Mouse (Mus musculus) cerebellum, adult 2 months (tissue): ENCODE measurements at regions not wholly inside any gene's neighbourhood (a gene's known extent, or its start where the extent isn't known, plus 50 kb on each side); places are given as distances from the start of the nearest gene placed in this dataset.

Experiments used
- DNase-seq, 2 experiments: peaks; one replicate each; pipeline ENCODE4 v3.0.0; 2021
- H3K27ac ChIP-seq: fragments of 200-500 bp; 2 replicates; pipeline ENCODE4 v1.5.1; 2012; ENCODE audit warnings: low read length, control low read depth, inconsistent platforms; ENCODE audit not compliant: insufficient read depth
- H3K27me3 ChIP-seq: fragments of 200-500 bp; 2 replicates; pipeline ENCODE4 v1.6.1; 2012; ENCODE audit warnings: inconsistent platforms, mild to moderate bottlenecking, low read length, moderate library complexity; ENCODE audit not compliant: control insufficient read depth, insufficient read depth
- H3K4me1 ChIP-seq: fragments of 200-500 bp; 2 replicates; pipeline ENCODE4 v1.6.1; 2011; ENCODE audit warnings: low read length; ENCODE audit not compliant: control insufficient read depth, insufficient read depth
- H3K4me3 ChIP-seq: fragments of 200-500 bp; replicated peaks from 2 replicates; pipeline ENCODE3; 2011; ENCODE audit warnings: mild to moderate bottlenecking, low read depth, low read length, control low read depth; ENCODE audit not compliant: insufficient read depth
- CTCF ChIP-seq: fragments of 200-500 bp; IDR thresholded peaks from 2 replicates; pipeline ENCODE4 v1.5.1; 2011; ENCODE audit warnings: low read depth, mild to moderate bottlenecking, control low read depth, low read length, moderate library complexity, borderline replicate concordance; ENCODE audit not compliant: insufficient read depth
- POLR2A ChIP-seq: fragments of 200-500 bp; IDR thresholded peaks from 2 replicates; pipeline ENCODE4 v1.6.1; 2011; ENCODE audit warnings: low read length, control low read depth, borderline replicate concordance; ENCODE audit not compliant: insufficient read depth
- WGBS: fragments of 180-500 bp; shearing (Covaris S2); methylation state at CpG from one replicate; pipeline ENCODE4 v1.1.7; 2018; 5-methylcytosine and 5-hydroxymethylcytosine counted together

DNA sequence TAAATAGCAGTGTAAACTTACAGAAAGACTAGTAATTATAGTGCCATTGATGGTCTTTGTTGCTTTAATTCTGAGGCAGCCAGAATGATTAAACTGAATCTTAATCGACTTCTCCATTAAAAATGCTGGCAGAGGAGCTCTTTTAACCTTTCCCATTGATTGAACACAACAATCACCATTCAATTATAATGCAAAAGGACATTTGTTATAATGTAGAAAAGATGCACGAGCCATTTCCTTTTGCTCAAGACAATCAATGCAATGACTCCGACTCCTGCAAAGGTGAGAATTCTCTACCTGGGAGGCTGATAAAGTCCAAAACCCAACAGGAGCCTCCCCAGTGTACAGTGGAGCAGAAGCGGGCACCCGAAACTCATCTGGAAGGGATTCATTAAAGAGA lies 280.0 kb upstream of the Dach1 start:
- no peak overlapping the region for H3K4me3 ChIP-seq
- H3K27me3 ChIP-seq, result no peaks in the 10 kb centered on the region
- no peak overlapping the region for H3K27ac ChIP-seq
- no peaks in the 10 kb centered on the region for H3K4me1 ChIP-seq
- DNase-seq, result no peak
- WGBS, result 70% methylated on average over 5 of the region's 5 CpGs
- no peak for TF ChIP-seq POLR2A
- no peak for TF ChIP-seq CTCF

DNA sequence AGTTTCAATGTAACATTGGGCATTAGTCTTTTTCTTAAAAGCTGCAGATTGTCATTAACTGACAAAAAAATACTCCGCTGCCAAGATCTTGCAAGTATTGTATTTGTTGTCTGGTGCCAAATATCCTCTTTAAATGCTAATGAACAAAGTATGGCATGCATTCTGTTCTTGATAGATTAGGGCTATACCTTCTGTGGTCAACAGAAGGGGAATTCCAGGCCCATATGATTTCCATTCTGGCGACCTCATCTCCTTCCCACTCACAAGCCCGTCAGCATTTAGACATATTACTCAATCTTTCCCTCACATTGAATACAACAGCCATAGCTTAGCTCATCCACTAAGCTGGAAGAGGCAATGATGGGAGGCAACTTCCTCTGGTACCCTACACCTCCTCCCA lies 272.8 kb upstream of the Dach1 start:
- Histone ChIP-seq H3K27me3 (no peaks in the 10 kb centered on the region), H3K27ac (no peak overlapping the region), H3K4me3 (no peak overlapping the region), H3K4me1 (no peaks in the 10 kb centered on the region)
- no peak for TF ChIP-seq CTCF
- no peak for TF ChIP-seq POLR2A
- WGBS, result 50% methylated on average over 3 of the region's 3 CpGs
- no peak for DNase-seq

DNA sequence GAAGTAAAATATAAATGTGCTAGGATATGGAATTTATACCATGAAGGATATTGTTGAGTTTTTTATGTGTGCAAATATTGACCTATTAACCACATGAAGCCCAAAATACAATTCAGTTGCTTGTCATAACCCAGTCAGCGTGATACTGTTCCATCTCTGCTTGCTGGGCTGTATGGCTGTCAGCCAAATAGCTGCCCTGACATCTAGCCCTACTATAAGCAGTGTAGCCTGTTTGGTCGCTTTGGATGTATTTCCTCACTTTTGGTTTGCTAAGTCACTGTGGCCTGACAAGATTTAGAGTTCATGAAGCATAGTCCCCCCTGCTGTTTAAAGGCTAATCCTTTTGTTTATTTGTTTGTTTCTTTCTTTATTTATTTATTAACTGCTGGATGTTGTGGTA lies 272.4 kb upstream of the Dach1 start:
- WGBS, result 21% methylated on average over 2 of the region's 2 CpGs
- Histone ChIP-seq H3K27ac (no peak overlapping the region), H3K27me3 (no peaks in the 10 kb centered on the region), H3K4me1 (no peaks in the 10 kb centered on the region), H3K4me3 (no peak overlapping the region)
- no peak for TF ChIP-seq CTCF
- no peak for TF ChIP-seq POLR2A
- DNase-seq, result no peak

DNA sequence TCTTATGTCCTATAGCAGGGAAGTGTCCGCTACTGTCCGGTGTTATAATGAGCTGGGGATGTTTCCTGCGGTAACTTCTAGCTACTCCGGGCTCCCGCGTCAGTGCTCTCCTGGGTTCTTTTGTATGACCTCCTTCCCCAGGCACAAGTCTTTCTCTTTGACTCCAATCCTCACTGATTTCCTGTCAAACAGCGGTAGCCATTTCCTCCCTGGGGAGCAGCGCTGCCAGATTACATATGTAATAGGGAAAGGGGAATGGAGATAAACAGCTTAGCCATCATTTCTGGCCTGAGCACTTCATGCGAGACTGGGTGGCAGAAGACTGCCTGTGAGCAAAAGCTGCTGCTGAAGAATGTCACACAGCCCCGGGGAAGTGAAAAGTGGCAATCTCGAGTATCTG lies 262.4 kb upstream of the Dach1 start:
- Histone ChIP-seq H3K4me1 (no peaks in the 10 kb centered on the region), H3K27ac (no peak overlapping the region), H3K4me3 (no peak overlapping the region), H3K27me3 (no peaks in the 10 kb centered on the region)
- TF ChIP-seq POLR2A (no peak), CTCF (no peak)
- 60% methylated on average over 11 of the region's 11 CpGs for WGBS
- no peak for DNase-seq

GRCm38 (mm10) chr14:98417719-98418118 lies 248.2 kb upstream of the Dach1 start:
- H3K4me3 ChIP-seq, result no peak overlapping the region
- H3K4me1 ChIP-seq, result no peaks in the 10 kb centered on the region
- H3K27me3 ChIP-seq, result no peaks in the 10 kb centered on the region
- H3K27ac ChIP-seq, result no peak overlapping the region
- 36% methylated on average over 1 of the region's 1 CpGs for WGBS
- no peak for TF ChIP-seq CTCF
- TF ChIP-seq POLR2A, result no peak
- DNase-seq, result no peak

DNA sequence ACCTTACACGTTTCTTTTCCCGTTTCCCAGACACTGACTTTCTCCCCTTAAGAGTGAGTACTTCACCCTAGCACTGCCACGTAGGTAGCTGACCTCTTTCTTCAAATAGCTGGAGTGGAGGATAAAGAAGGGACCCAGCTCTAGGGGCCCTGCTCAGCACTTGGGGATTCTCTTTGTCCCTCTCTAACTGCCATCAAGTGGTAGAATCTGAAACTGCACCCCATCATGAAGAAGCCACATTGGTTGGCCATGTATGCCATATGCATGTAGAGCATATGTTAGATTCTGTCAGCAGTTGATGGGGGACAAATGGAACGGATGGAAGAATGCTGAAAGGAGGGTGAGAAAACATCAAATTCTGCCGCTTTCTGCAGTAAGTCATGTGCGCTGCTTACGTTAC lies 244.6 kb upstream of the Dach1 start:
- Histone ChIP-seq H3K27me3 (no peaks in the 10 kb centered on the region), H3K4me3 (no peak overlapping the region), H3K4me1 (no peaks in the 10 kb centered on the region), H3K27ac (no peak overlapping the region)
- WGBS, result 61% methylated on average over 7 of the region's 7 CpGs
- no peak for DNase-seq
- TF ChIP-seq CTCF (no peak), POLR2A (no peak)

GRCm38 (mm10) chr14:98405936-98406635 lies 236.5 kb upstream of the Dach1 start:
- no peaks in the 10 kb centered on the region for H3K27me3 ChIP-seq
- no peak for TF ChIP-seq POLR2A
- no peak for TF ChIP-seq CTCF
- 55% methylated on average over 3 of the region's 3 CpGs for WGBS

DNA sequence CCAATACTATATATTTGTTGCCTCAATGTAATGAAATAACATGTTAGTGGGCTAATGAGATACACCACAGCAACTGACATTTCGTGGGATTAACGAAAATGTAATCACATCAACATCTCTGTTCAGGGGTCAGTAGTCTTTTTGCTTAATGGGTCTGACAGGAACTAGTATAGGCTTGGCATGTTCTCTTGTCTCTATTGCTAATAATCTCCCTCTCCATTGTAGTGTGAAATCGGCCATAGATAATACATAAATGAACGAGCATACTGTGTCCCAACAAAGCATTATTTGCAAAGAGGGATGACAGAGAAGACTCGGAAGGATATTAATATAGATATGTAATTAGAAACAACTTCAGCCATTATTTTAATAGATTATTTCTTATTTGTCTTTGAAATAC lies 234.5 kb upstream of the Dach1 start:
- DNase-seq, result no peak
- H3K27me3 ChIP-seq, result no peaks in the 10 kb centered on the region
- no peak overlapping the region for H3K27ac ChIP-seq
- TF ChIP-seq CTCF (no peak), POLR2A (no peak)
- H3K4me1 ChIP-seq, result no peaks in the 10 kb centered on the region
- H3K4me3 ChIP-seq, result no peak overlapping the region
- 65% methylated on average over 5 of the region's 5 CpGs for WGBS

More at GRCm38 (mm10) chr14:98405936-98406635, 236.5 kb upstream of the Dach1 start:
- Histone ChIP-seq H3K4me1 (no peaks in the 10 kb centered on the region), H3K27ac (no peak overlapping the region), H3K4me3 (no peak overlapping the region)
- no peak for DNase-seq
